Mouse (Mus musculus) Patski (cell line): ENCODE measurements at regions not wholly inside any gene's neighbourhood (a gene's known extent, or its start where the extent isn't known, plus 50 kb on each side); places are given as distances from the start of the nearest gene placed in this dataset.

Experiments used
- ATAC-seq: fragments of 100-300 bp; one replicate; pipeline ENCODE4 v1.8.0; 2021
- CTCF ChIA-PET: fragments of 350-600 bp; sonication (Branson Sonifier 250); formaldehyde crosslinking; loops from one replicate; lab custom pipeline; 2022; ENCODE audit warnings: inconsistent platforms; lab: Charles Lee
- POLR2A ChIA-PET: fragments of 350-600 bp; sonication (Branson Sonifier 250); formaldehyde crosslinking; loops from one replicate; lab custom pipeline; 2022; ENCODE audit warnings: antibody characterized with exemption, inconsistent platforms; lab: Charles Lee
- DNase-seq: peaks from one replicate; pipeline ENCODE4 v3.0.0-alpha.2; 2011; ENCODE audit warnings: low read depth, low spot score
- H3K27me3 ChIP-seq: fragments of 371-371 bp; one replicate; pipeline ENCODE4 v1.5.1; 2021
- CTCF ChIP-seq: fragments of 100-300 bp; IDR thresholded peaks from one replicate; pipeline ENCODE4 v1.5.1; 2021
- in situ Hi-C: fragments of 300-500 bp; cut with MboI; formaldehyde crosslinking; loops from 3 replicates; pipeline ENCODE4 v1.11.1; 2018; ENCODE audit warnings: low pct_unique_long_range_greater_than_20kb, mixed read lengths

GRCm38 (mm10) chr2:138640654-138641053 is 384.3 kb downstream of the Btbd3 start:
- ChIA-PET POLR2A (no interaction called here), CTCF (interaction anchor here (0.8 kb wide), 1 partner anchor 16 kb away, joined by 3 read pairs; no protein-coding TSS in a partner anchor)
- in situ Hi-C loops = no loop called here
- ATAC-seq (no peak), DNase-seq (no peak)
- no peaks in the 10 kb centered on the region for H3K27me3 ChIP-seq
- no peak for TF ChIP-seq CTCF

- no peaks in the 10 kb centered on the region for H3K27me3 ChIP-seq
- ATAC-seq = no peak
- no peak for TF ChIP-seq CTCF
- CTCF ChIA-PET = interaction anchor here (0.8 kb wide), 1 partner anchor 15 kb away, joined by 3 read pairs; no protein-coding TSS in a partner anchor
- POLR2A ChIA-PET = no interaction called here
- in situ Hi-C loops = no loop called here
- DNase-seq = no peak
Observed at GRCm38 (mm10) chr2:138641335-138641734, 385.0 kb downstream of the Btbd3 start.

- no peak for TF ChIP-seq CTCF
- ChIA-PET CTCF (no interaction called here), POLR2A (no interaction called here)
- ATAC-seq = no peak
- in situ Hi-C loops = no loop called here
- H3K27me3 ChIP-seq = no peaks in the 10 kb centered on the region
- DNase-seq = no peak
Observed at GRCm38 (mm10) chr2:138648616-138649015, 392.3 kb downstream of the Btbd3 start.

- no peak for DNase-seq
Observed at GRCm38 (mm10) chr2:138659376-138659775, 403.0 kb downstream of the Btbd3 start.

GRCm38 (mm10) chr2:138670307-138670706 is 413.9 kb downstream of the Btbd3 start:
- no peak for DNase-seq
- CTCF ChIA-PET = no interaction called here
- ATAC-seq = no peak
- in situ Hi-C loops = no loop called here
- no peaks in the 10 kb centered on the region for H3K27me3 ChIP-seq
- POLR2A ChIA-PET = no interaction called here
- TF ChIP-seq CTCF = no peak

More at GRCm38 (mm10) chr2:138659376-138659775, 403.0 kb downstream of the Btbd3 start:
- TF ChIP-seq CTCF = no peak
- CTCF ChIA-PET = interaction anchor here (0.6 kb wide), 1 partner anchor 25 kb away, joined by 3 read pairs; no protein-coding TSS in a partner anchor
- H3K27me3 ChIP-seq = no peaks in the 10 kb centered on the region
- ATAC-seq = no peak
- POLR2A ChIA-PET = no interaction called here
- in situ Hi-C loops = no loop called here

GRCm38 (mm10) chr2:138674801-138675200 is 418.4 kb downstream of the Btbd3 start:
- in situ Hi-C loops = no loop called here

GRCm38 (mm10) chr2:138675229-138676065 is 419.1 kb downstream of the Btbd3 start:
- H3K27me3 ChIP-seq = no peaks in the 10 kb centered on the region

More at GRCm38 (mm10) chr2:138674801-138675200, 418.4 kb downstream of the Btbd3 start:
- no peak for DNase-seq
- CTCF ChIA-PET = no interaction called here
- ATAC-seq = no peak
- POLR2A ChIA-PET = no interaction called here
- H3K27me3 ChIP-seq = no peaks in the 10 kb centered on the region
- TF ChIP-seq CTCF = no peak

GRCm38 (mm10) chr2:138688140-138688871 is 431.9 kb downstream of the Btbd3 start:
- CTCF ChIA-PET = no interaction called here
- no peak for ATAC-seq
- TF ChIP-seq CTCF = no peak
- H3K27me3 ChIP-seq = no peaks in the 10 kb centered on the region
- in situ Hi-C loops = no loop called here
- no peak for DNase-seq
- POLR2A ChIA-PET = no interaction called here

More at GRCm38 (mm10) chr2:138675229-138676065, 419.1 kb downstream of the Btbd3 start:
- ChIA-PET CTCF (no interaction called here), POLR2A (no interaction called here)
- ATAC-seq (no peak), DNase-seq (no peak)
- in situ Hi-C loops = no loop called here
- no peak for TF ChIP-seq CTCF

- in situ Hi-C loops = no loop called here
- no peaks in the 10 kb centered on the region for H3K27me3 ChIP-seq
- no peak for TF ChIP-seq CTCF
- ChIA-PET CTCF (no interaction called here), POLR2A (no interaction called here)
- ATAC-seq = no peak
- DNase-seq = no peak
Observed at GRCm38 (mm10) chr2:138689497-138689896, 433.1 kb downstream of the Btbd3 start.

GRCm38 (mm10) chr2:138702783-138703182 is 446.4 kb downstream of the Btbd3 start:
- DNase-seq = no peak
- no peak for ATAC-seq
- CTCF ChIA-PET = interaction anchor here (1.0 to 1.5 kb wide), 2 partner anchors 21 to 38 kb away, joined by 3 read pairs; no protein-coding TSS in a partner anchor
- no peak for TF ChIP-seq CTCF
- H3K27me3 ChIP-seq = no peaks in the 10 kb centered on the region
- in situ Hi-C loops = no loop called here
- POLR2A ChIA-PET = no interaction called here
